Mouse (Mus musculus) ZHBTc4 (cell line): ENCODE measurements at regions not wholly inside any gene's neighbourhood (a gene's known extent, or its start where the extent isn't known, plus 50 kb on each side); places are given as distances from the start of the nearest gene placed in this dataset.

Experiments
- DNase-seq: peaks from one replicate; pipeline ENCODE4 v3.0.0-alpha.2; 2011; ENCODE audit warnings: low read depth, low spot score

GRCm38 (mm10) chr3:35482296-35482695, 271.6 kb upstream of the Atp11b start:
- peak; percentile 84 for DNase-seq

GRCm38 (mm10) chr3:35482759-35483158, 271.1 kb upstream of the Atp11b start:
- no peak for DNase-seq

GRCm38 (mm10) chr3:35496027-35496824, 257.7 kb upstream of the Atp11b start:
- DNase-seq: no peak

- DNase-seq: no peak
Observed at GRCm38 (mm10) chr3:35510314-35510713, 243.6 kb upstream of the Atp11b start.

- no peak for DNase-seq
Observed at GRCm38 (mm10) chr3:35516517-35516916, 237.4 kb upstream of the Atp11b start.

GRCm38 (mm10) chr3:35520131-35520530, 233.8 kb upstream of the Atp11b start:
- no peak for DNase-seq

GRCm38 (mm10) chr3:35547696-35548095, 206.2 kb upstream of the Atp11b start:
- no peak for DNase-seq

- no peak for DNase-seq
Observed at GRCm38 (mm10) chr3:35551791-35552190, 202.1 kb upstream of the Atp11b start.

- DNase-seq: no peak
Observed at GRCm38 (mm10) chr3:35560425-35560824, 193.5 kb upstream of the Atp11b start.

- peak; percentile 80 for DNase-seq
Observed at GRCm38 (mm10) chr3:35574402-35574801, 179.5 kb upstream of the Atp11b start.
